Mouse (Mus musculus): ENCODE data around the gene Sox3.

Gene Sox3

DNA sequence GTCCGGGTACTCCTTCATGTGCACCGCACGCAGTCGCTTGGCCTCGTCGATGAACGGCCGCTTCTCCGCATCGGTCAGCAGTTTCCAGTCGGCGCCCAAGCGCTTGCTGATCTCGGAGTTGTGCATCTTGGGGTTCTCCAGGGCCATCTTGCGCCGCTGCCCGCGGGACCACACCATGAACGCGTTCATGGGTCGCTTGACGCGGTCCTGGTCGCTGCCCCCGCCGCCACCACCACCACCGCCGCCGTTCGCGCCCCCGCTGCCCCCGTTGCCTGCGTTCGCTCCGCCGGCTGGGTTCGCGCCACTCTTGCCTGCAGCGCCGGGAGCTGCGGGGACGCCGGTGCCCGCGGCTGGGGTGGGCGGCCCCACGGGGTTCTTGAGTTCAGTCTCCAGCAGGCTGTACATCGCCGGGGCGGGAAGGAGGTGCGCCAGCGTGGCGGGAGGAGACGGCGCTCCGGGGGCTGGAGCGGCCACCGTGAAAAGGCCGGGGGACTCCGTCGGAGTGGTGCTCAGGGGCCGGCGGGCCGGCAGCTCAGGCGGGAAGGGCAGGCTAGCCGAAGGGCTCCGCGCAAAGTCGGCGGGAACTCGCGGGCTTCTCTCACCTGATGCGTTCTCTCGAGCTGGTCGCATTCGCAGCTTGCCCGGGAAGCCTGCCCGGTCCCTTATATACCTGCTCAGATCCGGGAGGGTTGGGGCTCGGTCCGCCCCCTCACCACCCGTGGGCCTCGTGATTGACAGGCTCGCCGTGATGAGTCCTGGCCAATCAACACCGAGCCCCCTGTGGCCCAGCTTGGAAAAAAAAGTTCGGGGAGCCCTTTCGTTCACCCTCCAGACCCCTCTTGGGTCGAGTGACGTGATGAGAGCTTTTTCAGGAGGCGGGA lies at the start of gene Sox3:
Gene Sox3 (minus strand): TSS at position 630 of the 881 bp plus-strand sequence.
- no peak for DNase-seq

GRCm38 (mm10) chrX:60940225-60940624 lies 47.0 kb upstream of the Sox3 start:
- DNase-seq, result no peak

- no peak for DNase-seq
These were observed 6.3 kb upstream of the Sox3 start for GRCm38 (mm10) chrX:60899546-60899945.

GRCm38 (mm10) chrX:60898641-60899040 lies 5.4 kb upstream of the Sox3 start:
- no peak for DNase-seq

GRCm38 (mm10) chrX:60896296-60896695 lies 3.1 kb upstream of the Sox3 start:
- DNase-seq, result no peak

- no peak for DNase-seq
These were observed 2.2 kb upstream of the Sox3 start for GRCm38 (mm10) chrX:60895416-60895815.

GRCm38 (mm10) chrX:60893720-60894543 lies 702 bp upstream of the Sox3 start:
- no peak for DNase-seq

- no peak for DNase-seq
These were observed 981 bp downstream of the Sox3 start for GRCm38 (mm10) chrX:60892098-60892800.

DNA sequence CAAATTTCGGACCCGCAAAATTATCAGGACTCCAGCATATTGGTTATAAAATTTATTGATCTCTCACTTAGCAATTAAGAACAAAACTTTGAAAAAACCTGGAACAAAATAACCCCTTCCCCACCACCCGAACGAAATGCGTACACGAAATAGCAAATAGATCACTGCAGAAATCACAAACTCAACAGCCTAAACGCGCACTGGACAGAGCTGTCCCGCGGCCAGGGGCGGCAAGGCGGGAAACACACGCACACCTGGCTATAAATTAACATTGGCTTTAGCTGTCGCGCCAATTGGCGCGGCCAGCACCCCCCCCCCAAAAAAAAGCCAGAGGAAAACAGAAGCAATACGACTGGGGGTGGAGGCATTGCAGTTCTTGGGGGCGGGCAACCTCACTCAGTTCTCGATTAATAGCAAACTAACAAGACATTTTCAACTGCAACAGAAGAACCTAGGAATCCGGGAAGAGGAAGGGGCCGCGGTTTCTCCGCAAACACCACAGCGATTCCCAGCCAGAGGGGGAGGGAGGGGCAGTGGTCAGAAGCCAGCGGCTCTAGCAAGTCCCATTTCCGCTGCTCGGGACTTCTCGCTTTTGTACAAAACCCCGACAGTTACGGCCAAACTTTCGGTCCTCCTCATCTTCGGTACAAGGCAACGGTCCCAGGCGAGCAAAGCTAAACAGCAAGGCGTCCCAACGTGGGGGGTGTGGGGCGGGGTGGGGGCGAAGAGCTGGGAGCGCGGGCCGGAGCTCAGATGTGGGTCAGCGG lies 1.7 kb downstream of the Sox3 start:
- DNase-seq, result no peak

DNA sequence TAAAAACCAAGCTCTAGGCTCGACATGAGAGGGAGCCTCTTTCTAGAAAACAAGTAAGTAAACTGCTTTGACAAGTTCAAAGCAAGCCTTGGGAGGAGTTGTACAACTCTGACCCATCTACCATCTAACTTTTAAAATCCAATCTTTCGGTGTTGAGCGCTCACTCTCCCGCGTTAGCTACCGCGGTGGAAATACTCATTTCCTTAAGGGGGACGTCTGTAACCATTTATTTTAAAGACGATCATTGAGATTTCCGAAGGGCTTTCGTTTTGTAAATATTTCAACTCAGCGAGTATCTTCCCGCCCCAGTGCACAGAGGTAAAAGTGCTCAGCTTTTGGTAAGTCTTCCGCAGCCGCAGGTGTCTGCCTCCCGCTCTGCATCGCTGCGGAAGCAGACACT lies 2.6 kb downstream of the Sox3 start:
- DNase-seq, result no peak

DNA sequence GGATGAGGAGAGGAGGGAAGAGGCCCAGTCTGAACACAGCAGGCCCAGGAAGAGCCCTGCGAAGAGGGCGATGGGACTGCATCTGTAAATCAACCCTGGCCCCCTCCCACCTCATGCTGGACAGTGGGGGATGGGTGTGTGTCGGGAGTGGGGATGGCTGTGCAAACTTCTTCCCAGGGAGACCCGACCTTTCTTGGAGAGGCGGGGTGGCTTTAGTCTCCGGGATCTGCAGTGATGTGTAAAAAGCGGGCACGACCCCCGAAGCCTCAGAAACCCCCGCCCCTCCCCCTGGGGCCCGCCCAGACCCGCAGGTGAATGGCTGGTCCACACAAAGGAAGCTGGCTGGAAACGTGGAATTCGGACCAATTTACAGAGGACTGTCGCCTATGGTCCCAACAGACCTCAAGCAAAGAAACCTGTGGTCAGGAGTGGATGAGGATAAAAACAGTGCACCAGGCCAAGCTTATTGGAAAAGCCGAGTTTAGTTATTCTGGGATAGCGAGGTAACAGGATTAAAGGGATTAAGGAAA lies 3.2 kb downstream of the Sox3 start:
- no peak for DNase-seq
